Mouse (Mus musculus) MEL (cell line): ENCODE measurements around the gene Unc79. TPM values are rescaled to one million over a fixed set of nuclear protein-coding genes. Genes with fewer than 3 reads are reported as not detected.

Source experiments
- DNase-seq: peaks from one replicate; pipeline ENCODE4 v3.0.0; 2011; ENCODE audit warnings: low read depth, low spot score
- H3K27ac ChIP-seq: 2 replicates; pipeline ENCODE4 v1.5.1; 2012; ENCODE audit warnings: low read depth, mild to moderate bottlenecking, control low read depth, low read length, moderate library complexity; ENCODE audit not compliant: control insufficient read depth
- H3K27me3 ChIP-seq, 2 experiments: fragments of 150-350 bp in 1 of 2; sonication (generic) in 1 of 2; 2 replicates each; pipeline ENCODE4 v1.6.1; 2012; ENCODE audit warnings: low read length in 2 of 2, mild to moderate bottlenecking in 2 of 2, improper control_type of control experiment in 1 of 2, moderate library complexity in 1 of 2; ENCODE audit not compliant: insufficient read depth in 2 of 2, control insufficient read depth in 1 of 2
- H3K36me3 ChIP-seq, 2 experiments: 2 replicates each; pipeline ENCODE4 v1.6.1; 2012 to 2014; ENCODE audit warnings: low read length in 2 of 2, improper control_type of control experiment in 1 of 2, inconsistent platforms in 1 of 2, mild to moderate bottlenecking in 1 of 2; ENCODE audit not compliant: insufficient read depth in 2 of 2, control insufficient read depth in 1 of 2
- H3K4me1 ChIP-seq, 2 experiments: fragments of 150-350 bp in 1 of 2; sonication (generic) in 1 of 2; 2 replicates each; pipeline ENCODE4 v1.6.1; 2012; ENCODE audit warnings: low read length in 2 of 2, improper control_type of control experiment in 1 of 2, mild to moderate bottlenecking in 1 of 2; ENCODE audit not compliant: insufficient read depth in 2 of 2, control insufficient read depth in 1 of 2
- H3K4me3 ChIP-seq, 2 experiments: fragments of 150-350 bp in 1 of 2; sonication (generic) in 1 of 2; 2 replicates each; pipeline ENCODE4 v1.5.1; 2012; ENCODE audit warnings: low read depth in 2 of 2, low read length in 2 of 2, mild to moderate bottlenecking in 2 of 2, moderate library complexity in 2 of 2, control low read depth in 1 of 2, improper control_type of control experiment in 1 of 2; ENCODE audit not compliant: control insufficient read depth in 1 of 2, insufficient read depth in 1 of 2
- H3K79me2 ChIP-seq: 2 replicates; pipeline ENCODE4 v1.6.1; 2012; ENCODE audit warnings: mild to moderate bottlenecking, low read length, moderate library complexity; ENCODE audit not compliant: control insufficient read depth, poor library complexity, insufficient read depth
- H3K9ac ChIP-seq: 2 replicates; pipeline ENCODE4 v1.6.1; 2012; ENCODE audit warnings: low read depth, mild to moderate bottlenecking, control low read depth, low read length, moderate library complexity; ENCODE audit not compliant: control insufficient read depth, poor library complexity, severe bottlenecking
- H3K9me3 ChIP-seq: fragments of 150-350 bp; sonication (generic); replicated peaks from 2 replicates; pipeline ENCODE4 v1.6.1; 2012; ENCODE audit warnings: mild to moderate bottlenecking, low read length, improper control_type of control experiment, moderate library complexity; ENCODE audit not compliant: insufficient read depth
- BHLHE40 ChIP-seq: IDR thresholded peaks from 2 replicates; pipeline ENCODE4 v1.6.1; 2012; ENCODE audit warnings: low read depth, mild to moderate bottlenecking, inconsistent platforms, low read length, improper control_type of control experiment, borderline replicate concordance
- CHD2 ChIP-seq: IDR thresholded peaks from 2 replicates; pipeline ENCODE4 v1.6.1; 2011; ENCODE audit warnings: low read length, improper control_type of control experiment
- CTCF ChIP-seq, 3 experiments: IDR thresholded peaks in 2 of 3; conservative IDR thresholded peaks in 1 of 3; 2 replicates each; pipeline ENCODE4 v1.5.1; 2011 to 2012; ENCODE audit warnings: low read length in 3 of 3, low read depth in 2 of 3, mild to moderate bottlenecking in 2 of 3, improper control_type of control experiment in 1 of 3, inconsistent platforms in 1 of 3, mixed read lengths in 1 of 3, moderate library complexity in 1 of 3; ENCODE audit not compliant: control insufficient read depth in 1 of 3, insufficient read depth in 1 of 3, poor library complexity in 1 of 3, severe bottlenecking in 1 of 3
- E2F4 ChIP-seq: IDR thresholded peaks from 2 replicates; pipeline ENCODE4 v1.6.1; 2011; ENCODE audit warnings: low read depth, low read length, improper control_type of control experiment, borderline replicate concordance
- ELF1 ChIP-seq: IDR thresholded peaks from 2 replicates; pipeline ENCODE4 v1.6.1; 2014; ENCODE audit warnings: low read depth, mild to moderate bottlenecking, inconsistent platforms, low read length, improper control_type of control experiment, moderate library complexity
- EP300 ChIP-seq, 2 experiments: IDR thresholded peaks; 2 replicates each; pipeline ENCODE4 v1.6.1; 2011; ENCODE audit warnings: improper control_type of control experiment in 2 of 2, low read length in 2 of 2, low read depth in 1 of 2, mild to moderate bottlenecking in 1 of 2
- ETS1 ChIP-seq: IDR thresholded peaks from 2 replicates; pipeline ENCODE4 v1.6.1; 2012; ENCODE audit warnings: low read depth, mild to moderate bottlenecking, inconsistent platforms, low read length, improper control_type of control experiment, moderate library complexity
- GABPA ChIP-seq: IDR thresholded peaks from 2 replicates; pipeline ENCODE4 v1.6.1; 2012; ENCODE audit warnings: low read depth, mild to moderate bottlenecking, inconsistent platforms, low read length, improper control_type of control experiment, moderate library complexity
- HCFC1 ChIP-seq: IDR thresholded peaks from 2 replicates; pipeline ENCODE4 v1.6.1; 2012; ENCODE audit warnings: low read depth, mild to moderate bottlenecking, inconsistent platforms, low read length, improper control_type of control experiment, moderate library complexity
- JUND ChIP-seq: IDR thresholded peaks from 2 replicates; pipeline ENCODE4 v1.6.1; 2011; ENCODE audit warnings: low read depth, mild to moderate bottlenecking, improper control_type of control experiment, low read length
- MAZ ChIP-seq: IDR thresholded peaks from 2 replicates; pipeline ENCODE4 v1.6.1; 2012; ENCODE audit warnings: low read depth, mild to moderate bottlenecking, inconsistent platforms, low read length, improper control_type of control experiment
- MEF2A ChIP-seq: IDR thresholded peaks from 2 replicates; pipeline ENCODE4 v1.6.1; 2014; ENCODE audit warnings: low read depth, mild to moderate bottlenecking, inconsistent platforms, low read length, improper control_type of control experiment; ENCODE audit not compliant: poor library complexity, insufficient replicate concordance, severe bottlenecking; ENCODE audit errors: extremely low read depth
- MXI1 ChIP-seq: IDR thresholded peaks from 2 replicates; pipeline ENCODE4 v1.6.1; 2011; ENCODE audit warnings: mild to moderate bottlenecking, low read depth, low read length, improper control_type of control experiment
- MYB ChIP-seq: IDR thresholded peaks from 2 replicates; pipeline ENCODE4 v1.6.1; 2011; ENCODE audit warnings: mild to moderate bottlenecking, low read depth, low read length, improper control_type of control experiment
- MYC ChIP-seq: IDR thresholded peaks from 2 replicates; pipeline ENCODE4 v1.6.1; 2011; ENCODE audit warnings: low read depth, mild to moderate bottlenecking, low read length, improper control_type of control experiment, moderate library complexity
- POLR2A ChIP-seq, 2 experiments: IDR thresholded peaks; 2 replicates each; pipeline ENCODE4 v1.6.1; 2011 to 2012; ENCODE audit warnings: low read length in 2 of 2, mild to moderate bottlenecking in 2 of 2, control low read depth in 1 of 2, improper control_type of control experiment in 1 of 2, low read depth in 1 of 2, moderate library complexity in 1 of 2; ENCODE audit not compliant: control insufficient read depth in 1 of 2, insufficient read depth in 1 of 2, poor library complexity in 1 of 2
- RCOR1 ChIP-seq: IDR thresholded peaks from 2 replicates; pipeline ENCODE4 v1.6.1; 2012; ENCODE audit warnings: low read depth, mild to moderate bottlenecking, inconsistent platforms, low read length, improper control_type of control experiment
- TAL1 ChIP-seq: IDR thresholded peaks from 2 replicates; pipeline ENCODE4 v1.6.1; 2012; ENCODE audit warnings: mild to moderate bottlenecking, inconsistent platforms, low read length, moderate library complexity, mixed read lengths
- TCF12 ChIP-seq: IDR thresholded peaks from 2 replicates; pipeline ENCODE4 v1.6.1; 2014; ENCODE audit warnings: low read depth, mild to moderate bottlenecking, inconsistent platforms, low read length, improper control_type of control experiment, moderate library complexity
- USF1 ChIP-seq: IDR thresholded peaks from 2 replicates; pipeline ENCODE4 v1.6.1; 2014; ENCODE audit warnings: low read depth, mild to moderate bottlenecking, inconsistent platforms, low read length, improper control_type of control experiment, moderate library complexity
- USF2 ChIP-seq, 2 experiments: IDR thresholded peaks; 2 replicates each; pipeline ENCODE4 v1.6.1; 2011 to 2012; ENCODE audit warnings: improper control_type of control experiment in 2 of 2, low read length in 2 of 2, borderline replicate concordance in 1 of 2, inconsistent platforms in 1 of 2, low read depth in 1 of 2, mild to moderate bottlenecking in 1 of 2; ENCODE audit not compliant: insufficient read depth in 1 of 2
- ZKSCAN1 ChIP-seq: IDR thresholded peaks from 2 replicates; pipeline ENCODE4 v1.6.1; 2012; ENCODE audit warnings: low read depth, mild to moderate bottlenecking, inconsistent platforms, low read length, improper control_type of control experiment, moderate library complexity
- ZNF384 ChIP-seq: IDR thresholded peaks from 2 replicates; pipeline ENCODE4 v1.6.1; 2012; ENCODE audit warnings: low read depth, mild to moderate bottlenecking, inconsistent platforms, low read length, improper control_type of control experiment
- polyA plus RNA-seq, 2 experiments: library from polyadenylated mRNA; stranded (reverse) in 1 of 2; unstranded in 1 of 2; fragments of >175 nt in 1 of 2; fragments of >200 nt in 1 of 2; gene quantifications; 2 replicates each; pipeline versions ENCODE4 v1.2.1 to v1.2.4; 2012; ENCODE audit warnings: low replicate concordance in 2 of 2, low read depth in 1 of 2; ENCODE audit not compliant: insufficient read length in 2 of 2, insufficient read depth in 1 of 2, missing spikeins in 1 of 2
- total RNA-seq: library from RNA; depleted of rRNA; stranded (reverse); fragments of 300-350 nt; gene quantifications from 2 replicates; pipeline ENCODE4 v1.2.3, GENCODE M21; 2012

Gene Unc79
- total and polyA plus RNA-seq, 3 experiments: 0.01 TPM; not detected in 2

- DNase-seq: no peak
- no peaks in the 10 kb centered on the region for H3K27me3 ChIP-seq
- no peaks in the 10 kb centered on the region for H3K36me3 ChIP-seq
- H3K4me3 ChIP-seq: no peak overlapping the region
- TF ChIP-seq MXI1 (no peak), USF1 (no peak), TAL1 (no peak), MEF2A (no peak), EP300 (IDR thresholded peaks at IDR 0.05; ENCODE audit: low read depth in 1 of 2, low read length in 2 of 2) (no peak), ETS1 (no peak), E2F4 (no peak), TCF12 (no peak), ELF1 (no peak), ZKSCAN1 (no peak), MYB (no peak), USF2 (IDR thresholded peaks at IDR 0.05; ENCODE audit: borderline replicate concordance in 1 of 2, insufficient read depth in 1 of 2, low read depth in 1 of 2, low read length in 2 of 2) (no peak)
- no peaks in the 10 kb centered on the region for H3K79me2 ChIP-seq
- no peaks in the 10 kb centered on the region for H3K9me3 ChIP-seq
- H3K4me1 ChIP-seq: no peaks in the 10 kb centered on the region
- no peak overlapping the region for H3K9ac ChIP-seq
- H3K27ac ChIP-seq: no peak overlapping the region
Measured at GRCm38 (mm10) chr12:103068161-103068560, 119.5 kb downstream of the Unc79 start.

GRCm38 (mm10) chr12:103069565-103069964, 120.9 kb downstream of the Unc79 start:
- H3K9ac ChIP-seq: no peak overlapping the region
- H3K79me2 ChIP-seq: no peaks in the 10 kb centered on the region
- no peaks in the 10 kb centered on the region for H3K9me3 ChIP-seq
- H3K27ac ChIP-seq: no peak overlapping the region
- H3K4me3 ChIP-seq: no peak overlapping the region
- no peak for DNase-seq
- TF ChIP-seq MYC (no peak), GABPA (no peak), MXI1 (no peak), CTCF (IDR thresholded peaks at IDR 0.05 in 2 of 3, conservative IDR thresholded peaks at IDR 0.05 in 1 of 3; ENCODE audit: control insufficient read depth in 1 of 3, insufficient read depth in 1 of 3, low read depth in 2 of 3, low read length in 3 of 3, poor library complexity in 1 of 3, severe bottlenecking in 1 of 3) (no peak), ZNF384 (no peak), JUND (no peak), EP300 (IDR thresholded peaks at IDR 0.05; ENCODE audit: low read depth in 1 of 2, low read length in 2 of 2) (no peak), CHD2 (no peak), BHLHE40 (no peak), POLR2A (IDR thresholded peaks at IDR 0.05; ENCODE audit: control insufficient read depth in 1 of 2, insufficient read depth in 1 of 2, low read depth in 1 of 2, low read length in 2 of 2, poor library complexity in 1 of 2) (no peak), HCFC1 (no peak), MAZ (no peak), RCOR1 (no peak)
- no peaks in the 10 kb centered on the region for H3K27me3 ChIP-seq
- no peaks in the 10 kb centered on the region for H3K4me1 ChIP-seq
- H3K36me3 ChIP-seq: no peaks in the 10 kb centered on the region
